Mouse (Mus musculus) heart, embryonic 12.5 days (tissue): ENCODE data around the gene Ift140. TPM values are rescaled to one million over a fixed set of nuclear protein-coding genes. Genes with fewer than 3 reads are reported as not detected.

Source experiments
- ATAC-seq: fragments of 200-750 bp; cut with Nextera tagmentation; 2 replicates; pipeline ENCODE4 v1.8.0; 2017; ENCODE audit warnings: moderate TSS enrichment, moderate library complexity; ENCODE audit not compliant: insufficient number of reproducible peaks, low FRiP score
- H3K27ac ChIP-seq: fragments of 300-500 bp; sonication (generic); 2 replicates; pipeline ENCODE4 v1.5.1; 2016; ENCODE audit warnings: mild to moderate bottlenecking, moderate library complexity; ENCODE audit not compliant: poor library complexity, severe bottlenecking
- H3K27me3 ChIP-seq: fragments of 300-500 bp; sonication (generic); replicated peaks from 2 replicates; pipeline ENCODE4 v1.6.1; 2016; ENCODE audit warnings: mild to moderate bottlenecking, moderate library complexity
- H3K36me3 ChIP-seq: fragments of 300-500 bp; sonication (generic); 2 replicates; pipeline ENCODE4 v1.6.1; 2016; ENCODE audit warnings: mild to moderate bottlenecking, moderate library complexity
- H3K4me1 ChIP-seq: fragments of 300-500 bp; sonication (generic); replicated peaks from 2 replicates; pipeline ENCODE4 v1.6.1; 2016; ENCODE audit warnings: mild to moderate bottlenecking
- H3K4me2 ChIP-seq: fragments of 300-500 bp; sonication (generic); 2 replicates; pipeline ENCODE4 v1.6.1; 2016; ENCODE audit warnings: mild to moderate bottlenecking, moderate library complexity
- H3K4me3 ChIP-seq: fragments of 300-500 bp; sonication (generic); 2 replicates; pipeline ENCODE4 v1.5.1; 2016; ENCODE audit warnings: mild to moderate bottlenecking
- H3K9ac ChIP-seq: fragments of 300-500 bp; sonication (generic); 2 replicates; pipeline ENCODE4 v1.6.1; 2016; ENCODE audit warnings: mild to moderate bottlenecking, moderate library complexity
- H3K9me3 ChIP-seq: fragments of 300-500 bp; sonication (generic); replicated peaks from 2 replicates; pipeline ENCODE4 v1.6.1; 2016; ENCODE audit warnings: mild to moderate bottlenecking, moderate library complexity
- WGBS: fragments of 180-500 bp; shearing (Covaris S2); methylation state at CpG from one replicate; pipeline ENCODE4 v1.1.7; 2016; 5-methylcytosine and 5-hydroxymethylcytosine counted together
- polyA plus RNA-seq: library from polyadenylated mRNA; unstranded; fragments of >200 nt; fragmentation: Nextera tagmentation; extraction: Ambion mirVana; gene quantifications from 2 replicates; pipeline ENCODE4 v1.2.1, GENCODE M21; 2016

The Ift140 gene
- polyA plus RNA-seq, 1 experiment from 2014 or later: 14.4 TPM

DNA sequence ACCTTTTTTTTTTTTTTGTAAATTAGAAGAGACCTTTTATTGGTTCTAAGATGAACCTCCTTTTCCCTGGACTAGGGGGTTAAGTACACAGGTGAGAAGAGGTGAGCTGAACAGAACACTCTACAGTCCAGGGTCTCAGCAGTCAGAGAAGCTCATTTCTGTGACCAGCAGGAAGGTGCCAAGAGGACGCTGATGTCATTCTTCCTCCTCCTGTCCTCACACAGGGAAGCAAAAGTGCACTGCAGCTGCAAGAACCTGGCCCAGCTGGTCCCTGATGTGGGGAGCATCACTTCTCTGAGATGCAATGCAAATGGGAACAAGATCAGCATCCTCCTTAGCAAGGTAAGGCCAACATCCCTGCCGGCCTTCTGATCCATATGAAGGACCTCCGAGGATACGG is 29.4 kb downstream of the Ift140 start:
- no peak overlapping the region for H3K4me2 ChIP-seq
- no peak for ATAC-seq
- H3K27ac ChIP-seq: no peak overlapping the region
- H3K9me3 ChIP-seq: no peaks in the 10 kb centered on the region
- no peak overlapping the region for H3K9ac ChIP-seq
- no peaks in the 10 kb centered on the region for H3K4me1 ChIP-seq
- H3K27me3 ChIP-seq: no peaks in the 10 kb centered on the region
- WGBS: 81% methylated on average over 4 of the region's 4 CpGs
- H3K4me3 ChIP-seq: no peak overlapping the region
- H3K36me3 ChIP-seq: peaks cover 23% of the 10 kb centered on the region

- no peak for ATAC-seq
- H3K4me1 ChIP-seq: no peaks in the 10 kb centered on the region
- no peaks in the 10 kb centered on the region for H3K9me3 ChIP-seq
- 51% methylated on average over 6 of the region's 6 CpGs for WGBS
- no peak overlapping the region for H3K9ac ChIP-seq
- no peak overlapping the region for H3K4me2 ChIP-seq
- no peak overlapping the region for H3K4me3 ChIP-seq
- H3K27me3 ChIP-seq: no peaks in the 10 kb centered on the region
- peaks cover 32% of the 10 kb centered on the region for H3K36me3 ChIP-seq
- H3K27ac ChIP-seq: no peak overlapping the region
These were observed 31.3 kb downstream of the Ift140 start for GRCm38 (mm10) chr17:25047143-25047542.

- no peak overlapping the region for H3K27ac ChIP-seq
- H3K36me3 ChIP-seq: peaks cover 70% of the 10 kb centered on the region
- 82% methylated on average over 9 of the region's 9 CpGs for WGBS
- no peaks in the 10 kb centered on the region for H3K9me3 ChIP-seq
- H3K27me3 ChIP-seq: no peaks in the 10 kb centered on the region
- H3K4me2 ChIP-seq: no peak overlapping the region
- no peaks in the 10 kb centered on the region for H3K4me1 ChIP-seq
- ATAC-seq: no peak
- H3K9ac ChIP-seq: no peak overlapping the region
- no peak overlapping the region for H3K4me3 ChIP-seq
These were observed 37.4 kb downstream of the Ift140 start for GRCm38 (mm10) chr17:25053274-25053673.

- no peak for ATAC-seq
- Histone ChIP-seq H3K27me3 (no peaks in the 10 kb centered on the region), H3K4me3 (no peak overlapping the region), H3K4me1 (0 out of 2 replicates have a peak, but pooled peaks cover 4% of the 10 kb centered on the region), H3K27ac (no peak overlapping the region), H3K36me3 (peaks cover 72% of the 10 kb centered on the region), H3K9ac (no peak overlapping the region), H3K9me3 (no peaks in the 10 kb centered on the region), H3K4me2 (no peak overlapping the region)
- WGBS: 83% methylated on average over 6 of the region's 6 CpGs
These were observed 41.2 kb downstream of the Ift140 start for GRCm38 (mm10) chr17:25057041-25057440.

DNA sequence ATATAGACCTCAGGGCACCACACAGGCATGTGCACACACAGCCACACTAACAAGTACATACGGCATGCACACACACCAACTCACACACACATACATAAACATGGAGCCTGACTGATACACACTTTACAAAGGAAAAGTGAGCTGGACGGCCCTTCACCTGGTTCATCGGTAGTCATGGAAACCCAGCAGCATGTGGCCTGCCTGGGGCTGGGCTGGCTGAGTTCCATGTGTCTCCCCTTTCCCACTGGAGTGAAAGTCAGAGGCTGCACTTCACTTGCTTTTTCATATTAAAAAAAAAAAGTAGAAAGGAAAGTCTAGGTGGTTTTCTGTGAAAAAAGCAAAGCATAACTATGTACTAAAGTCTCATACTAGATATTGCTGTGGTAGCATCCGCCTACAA is 47.4 kb downstream of the Ift140 start:
- Histone ChIP-seq H3K27ac (peak overlapping the region; percentile 34; the same call in 1 of the 2 replicates), H3K9ac (no peak overlapping the region), H3K36me3 (peaks cover 28% of the 10 kb centered on the region), H3K27me3 (no peaks in the 10 kb centered on the region), H3K4me1 (peaks cover 41% of the 10 kb centered on the region), H3K4me2 (no peak overlapping the region), H3K4me3 (no peak overlapping the region), H3K9me3 (no peaks in the 10 kb centered on the region)
- WGBS: 86% methylated on average over 4 of the region's 4 CpGs
- no peak for ATAC-seq

GRCm38 (mm10) chr17:25063872-25064271 is 48.0 kb downstream of the Ift140 start:
- Histone ChIP-seq H3K4me1 (peaks cover 48% of the 10 kb centered on the region), H3K27ac (peak overlapping the region; percentile 34), H3K9ac (no peak overlapping the region), H3K4me3 (no peak overlapping the region), H3K9me3 (no peaks in the 10 kb centered on the region), H3K36me3 (peaks cover 24% of the 10 kb centered on the region), H3K27me3 (no peaks in the 10 kb centered on the region), H3K4me2 (no peak overlapping the region)
- 49% methylated on average over 12 of the region's 12 CpGs for WGBS
- peak; percentile 43; the same call in 1 of the 2 replicates for ATAC-seq

DNA sequence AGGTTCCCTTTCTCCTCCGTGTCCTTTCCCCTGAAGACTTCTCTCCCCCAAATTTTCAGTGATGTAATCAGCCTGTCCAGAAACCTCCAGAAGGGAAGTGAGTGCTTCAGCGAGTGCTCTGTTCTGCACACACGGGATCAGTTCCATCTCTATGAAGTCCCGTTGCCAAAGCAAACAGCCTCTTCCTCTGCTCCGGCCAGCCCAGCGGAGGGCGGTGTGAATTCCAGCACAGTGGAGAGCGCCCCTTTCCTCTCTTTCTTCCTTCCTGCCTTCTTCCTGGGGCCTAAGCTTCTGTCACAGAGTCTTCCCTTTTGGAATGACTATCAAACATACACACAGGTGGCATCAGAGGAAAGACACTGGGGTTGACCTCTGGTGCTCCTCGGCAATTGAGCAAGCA is 48.5 kb downstream of the Ift140 start:
- no peak overlapping the region for H3K4me3 ChIP-seq
- WGBS: 44% methylated on average over 9 of the region's 9 CpGs
- no peak overlapping the region for H3K9ac ChIP-seq
- H3K4me2 ChIP-seq: no peak overlapping the region
- H3K9me3 ChIP-seq: no peaks in the 10 kb centered on the region
- peak overlapping the region; percentile 34 for H3K27ac ChIP-seq
- H3K27me3 ChIP-seq: no peaks in the 10 kb centered on the region
- H3K4me1 ChIP-seq: peaks cover 52% of the 10 kb centered on the region
- ATAC-seq: peak; percentile 78
- H3K36me3 ChIP-seq: peaks cover 19% of the 10 kb centered on the region

DNA sequence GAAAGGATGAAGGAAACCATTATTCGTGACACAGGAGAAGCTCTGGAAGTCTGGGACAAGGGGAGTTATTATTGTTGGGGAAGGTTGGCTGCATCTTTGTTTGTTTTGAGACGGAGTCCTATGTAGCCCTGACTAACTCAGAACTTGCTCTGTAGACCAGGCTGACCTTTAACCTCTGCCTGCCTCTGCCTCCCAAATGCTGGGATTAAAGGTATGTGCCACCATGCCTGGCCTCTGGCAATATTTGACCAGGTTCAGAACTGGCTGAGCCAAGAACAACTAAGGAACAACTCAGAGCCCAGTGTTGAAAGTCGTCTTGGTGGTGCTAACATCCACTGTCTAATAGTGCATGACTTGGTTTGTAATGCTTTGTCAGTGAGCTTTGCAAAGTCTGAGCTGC is 49.3 kb downstream of the Ift140 start:
- H3K9me3 ChIP-seq: no peaks in the 10 kb centered on the region
- ATAC-seq: no peak
- no peak overlapping the region for H3K4me3 ChIP-seq
- H3K4me1 ChIP-seq: peaks cover 52% of the 10 kb centered on the region
- peaks cover 15% of the 10 kb centered on the region; the same call in 1 of the 2 replicates for H3K36me3 ChIP-seq
- H3K27me3 ChIP-seq: no peaks in the 10 kb centered on the region
- H3K27ac ChIP-seq: peak overlapping the region; percentile 34
- no peak overlapping the region for H3K9ac ChIP-seq
- no peak overlapping the region for H3K4me2 ChIP-seq
- 81% methylated on average over 3 of the region's 3 CpGs for WGBS

DNA sequence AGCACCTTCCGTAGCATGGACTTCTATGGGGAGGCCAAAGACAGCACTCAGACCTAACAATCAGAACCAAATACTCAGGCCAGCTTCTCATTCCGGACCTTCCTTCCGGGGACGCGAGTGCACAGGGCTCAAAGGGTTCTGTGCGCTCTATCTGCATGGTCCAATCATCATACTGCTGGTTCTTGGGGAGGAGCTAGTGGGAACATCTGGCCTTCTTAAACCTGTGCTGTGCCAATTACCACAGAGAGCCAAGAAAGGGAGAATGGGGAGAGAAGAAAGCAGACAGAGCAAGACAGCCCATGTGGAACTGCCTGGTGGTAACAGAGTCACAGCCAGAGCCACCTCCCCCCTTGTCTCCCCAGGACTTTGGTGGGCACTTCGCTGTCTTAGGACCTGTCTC is 50.7 kb downstream of the Ift140 start:
- H3K9me3 ChIP-seq: no peaks in the 10 kb centered on the region
- H3K4me3 ChIP-seq: no peak overlapping the region
- H3K27ac ChIP-seq: no peak overlapping the region
- no peak overlapping the region for H3K4me2 ChIP-seq
- no peak for ATAC-seq
- peaks cover 13% of the 10 kb centered on the region; the same call in 1 of the 2 replicates for H3K36me3 ChIP-seq
- H3K9ac ChIP-seq: no peak overlapping the region
- WGBS: 91% methylated on average over 7 of the region's 7 CpGs
- peaks cover 50% of the 10 kb centered on the region for H3K4me1 ChIP-seq
- no peaks in the 10 kb centered on the region for H3K27me3 ChIP-seq

DNA sequence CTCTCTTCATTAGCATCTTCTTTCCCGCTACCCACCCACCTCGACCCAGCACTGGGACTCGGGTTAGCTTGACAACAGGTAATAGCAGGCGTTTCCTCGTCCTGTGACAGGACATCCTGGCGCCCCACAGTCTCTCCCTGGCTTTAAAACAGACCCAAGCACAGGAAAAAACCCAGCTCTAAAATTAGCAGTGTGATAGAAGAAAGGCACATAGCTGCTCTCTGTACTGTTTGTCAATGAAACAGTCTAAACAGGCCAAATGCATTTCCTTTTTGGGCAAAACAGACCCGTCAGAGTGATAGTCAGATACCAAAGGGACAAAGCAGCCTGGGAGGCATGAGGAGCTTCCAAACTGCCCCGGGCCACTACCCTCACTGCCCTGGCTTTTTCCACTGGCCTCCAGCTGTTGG is 51.6 kb downstream of the Ift140 start:
- Histone ChIP-seq H3K4me2 (no peak overlapping the region), H3K9ac (no peak overlapping the region), H3K27me3 (no peaks in the 10 kb centered on the region), H3K4me1 (peaks cover 49% of the 10 kb centered on the region), H3K4me3 (no peak overlapping the region), H3K9me3 (no peaks in the 10 kb centered on the region), H3K27ac (peak overlapping the region; percentile 69), H3K36me3 (0 out of 2 replicates have a peak, but pooled peaks cover 6% of the 10 kb centered on the region)
- peak; percentile 36; the same call in 1 of the 2 replicates for ATAC-seq
- 40% methylated on average over 8 of the region's 8 CpGs for WGBS

DNA sequence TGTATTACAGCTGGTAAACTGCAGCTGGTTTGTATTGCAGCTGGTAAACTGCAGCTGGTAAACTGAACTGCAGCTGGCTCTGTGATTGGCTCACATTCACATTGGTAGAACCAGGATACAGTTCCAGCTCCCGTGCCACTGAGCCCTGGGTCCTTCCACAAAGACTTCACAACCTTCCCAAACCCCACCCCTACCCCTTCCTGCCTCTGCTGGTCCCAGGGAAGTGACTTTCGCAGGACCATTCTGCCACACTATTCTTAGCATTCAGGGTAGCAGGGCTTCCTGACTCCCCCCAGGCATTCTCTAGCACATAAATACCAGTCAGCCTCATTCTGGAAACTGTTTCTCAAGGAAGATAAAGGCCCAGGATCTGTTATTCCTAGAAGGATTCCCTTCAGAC is 52.8 kb downstream of the Ift140 start:
- Histone ChIP-seq H3K4me1 (peaks cover 50% of the 10 kb centered on the region), H3K4me3 (no peak overlapping the region), H3K9me3 (no peaks in the 10 kb centered on the region), H3K4me2 (no peak overlapping the region), H3K9ac (no peak overlapping the region), H3K36me3 (0 out of 2 replicates have a peak, but pooled peaks cover 6% of the 10 kb centered on the region), H3K27me3 (no peaks in the 10 kb centered on the region), H3K27ac (peak overlapping the region; percentile 49; the same call in 1 of the 2 replicates)
- 41% methylated on average over 2 of the region's 2 CpGs for WGBS
- ATAC-seq: no peak

GRCm38 (mm10) chr17:25076906-25077305 is 61.0 kb downstream of the Ift140 start:
- peaks cover 43% of the 10 kb centered on the region for H3K4me1 ChIP-seq
- 0 out of 2 replicates have a peak overlapping the region, but pooled peaks have one; percentile 25 for H3K9ac ChIP-seq
- peak overlapping the region; percentile 60 for H3K4me2 ChIP-seq
- no peak overlapping the region for H3K27ac ChIP-seq
- WGBS: 83% methylated on average over 4 of the region's 4 CpGs
- H3K36me3 ChIP-seq: 0 out of 2 replicates have a peak, but pooled peaks cover 8% of the 10 kb centered on the region
- no peaks in the 10 kb centered on the region for H3K27me3 ChIP-seq
- H3K9me3 ChIP-seq: no peaks in the 10 kb centered on the region
- H3K4me3 ChIP-seq: 0 out of 2 replicates have a peak overlapping the region, but pooled peaks have one; percentile 1
- ATAC-seq: no peak
